Mouse (Mus musculus): ENCODE measurements at regions not wholly inside any gene's neighbourhood (a gene's known extent, or its start where the extent isn't known, plus 50 kb on each side); places are given as distances from the start of the nearest gene placed in this dataset.

DNA sequence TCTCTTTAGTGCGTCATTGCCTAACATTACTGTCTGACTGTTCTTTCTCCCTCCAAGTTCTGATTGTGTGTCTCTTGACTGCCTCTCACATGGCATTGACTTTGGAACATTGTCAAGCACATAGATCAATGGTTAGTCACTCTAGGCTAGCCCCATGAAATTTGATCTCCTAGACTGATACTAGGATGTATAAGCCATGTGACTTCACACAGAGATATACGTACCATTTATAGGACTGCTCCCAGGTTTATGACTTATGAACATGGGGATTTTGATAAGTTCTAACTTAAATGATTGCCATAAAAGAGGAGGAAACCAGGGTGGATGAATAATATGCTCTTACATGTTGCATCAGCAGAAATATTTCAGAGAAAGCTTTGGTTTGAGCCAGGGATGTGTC is 52.9 kb upstream of the Rbm24 start:
- TF ChIP-seq POLR2A (IDR thresholded peaks at IDR 0.05; ENCODE audit: extremely low read depth, insufficient read depth, low read length), result no peak
- TF ChIP-seq CTCF (IDR thresholded peaks at IDR 0.05; ENCODE audit: low read depth, low read length), result no peak
